ENCODE assay signal across 8 mouse cellular contexts in genomic region chr9:104203851-104204250, GRCm38 (mm10). TPM values are rescaled to one million over a fixed set of nuclear protein-coding genes. Genes with fewer than 3 reads are reported as not detected.
DNase-seq lines count a peak whose midpoint lies in the region; ATAC-seq and TF ChIP-seq lines count a peak whose summit lies in the region.

No protein-coding gene starts in this region.

- no peaks in the 10 kb centered on the region for H3K9me3 ChIP-seq in hindbrain, postnatal 0 days (ENCODE audit: low read length)

- no peaks in the 10 kb centered on the region for H3K4me1 ChIP-seq in cortical plate, adult 2 months (ENCODE audit: control insufficient read depth, insufficient read depth, low read length)
- H3K4me1 ChIP-seq in hindbrain, postnatal 0 days (ENCODE audit: insufficient read depth, low read length): no peaks in the 10 kb centered on the region
- H3K4me1 ChIP-seq in liver, adult 2 months (ENCODE audit: control insufficient read depth, insufficient read depth, low read length): no peaks in the 10 kb centered on the region

- no peaks in the 10 kb centered on the region for H3K27me3 ChIP-seq in hindbrain, postnatal 0 days (ENCODE audit: insufficient read depth, low read length)
- H3K27me3 ChIP-seq in liver, adult 2 months (ENCODE audit: control insufficient read depth, insufficient read depth, low read length): no peaks in the 10 kb centered on the region

- H3K4me2 ChIP-seq in hindbrain, postnatal 0 days (ENCODE audit: low read depth, low read length): no peak overlapping the region

- no peak overlapping the region for H3K9ac ChIP-seq in hindbrain, postnatal 0 days (replicated peaks; ENCODE audit: low read length)
- H3K9ac ChIP-seq in liver, adult 2 months (ENCODE audit: low read depth, low read length): no peak overlapping the region

- 81% methylated on average over 3 of the region's 3 CpGs for WGBS in hindbrain, postnatal 0 days
- 97% methylated on average over 3 of the region's 3 CpGs for WGBS in liver, adult 2 months

- DNase-seq in CD4-positive, CD25-positive, alpha-beta regulatory T cell, adult 2 months (ENCODE audit: low read depth, low spot score): peak; percentile 67
- peak; percentile 20 for DNase-seq in ovary, postnatal 14 days (ENCODE audit: low spot score)
- DNase-seq in ovary, postnatal 10 days (ENCODE audit: low spot score): no peak
- DNase-seq in hindbrain, postnatal 0 days (ENCODE audit: low spot score): peak; percentile 72
- peak; percentile 42 for DNase-seq in liver, adult 2 months (ENCODE audit: extremely low read depth, low read depth, low spot score)
- DNase-seq in right cerebral cortex, adult 2 months (ENCODE audit: low spot score in 2 of 2): peak; percentile 63 to 65

- peak; percentile 58 for TF ChIP-seq CTCF in cortical plate, adult 2 months (IDR thresholded peaks at IDR 0.05; ENCODE audit: extremely low read depth, insufficient read depth, low read length)
- peak; percentile 78 for TF ChIP-seq CTCF in hindbrain, postnatal 0 days (IDR thresholded peaks at IDR 0.05; ENCODE audit: low read depth)
- peak; percentile 58; the same call in 1 of the 2 replicates for TF ChIP-seq CTCF in liver, adult 2 months (IDR thresholded peaks at IDR 0.05; ENCODE audit: low read depth, low read length)

- H3K27ac ChIP-seq in cortical plate, adult 2 months (ENCODE audit: insufficient read depth, low read length): no peak overlapping the region
- H3K27ac ChIP-seq in hindbrain, postnatal 0 days: no peak overlapping the region
- H3K27ac ChIP-seq in liver, adult 2 months (replicated peaks; ENCODE audit: insufficient read depth, low read depth, low read length): no peak overlapping the region

- H3K4me3 ChIP-seq in cortical plate, adult 2 months (ENCODE audit: insufficient read depth, low read length): no peak overlapping the region
- no peak overlapping the region for H3K4me3 ChIP-seq in hindbrain, postnatal 0 days (ENCODE audit: low read length)
- no peak overlapping the region for H3K4me3 ChIP-seq in liver, adult 2 months (ENCODE audit: insufficient read depth, low read depth, low read length)

- TF ChIP-seq POLR2A in cortical plate, adult 2 months (IDR thresholded peaks at IDR 0.05; ENCODE audit: extremely low read depth, insufficient read depth, low read length): no peak
- TF ChIP-seq POLR2A in liver, adult 2 months (IDR thresholded peaks at IDR 0.05; ENCODE audit: extremely low read depth, insufficient read depth, low read length): no peak

- H3K79me2 ChIP-seq in liver, adult 2 months (ENCODE audit: control insufficient read depth, insufficient read depth, low read length): no peaks in the 10 kb centered on the region

- peaks cover 48% of the 10 kb centered on the region for H3K36me3 ChIP-seq in hindbrain, postnatal 0 days (ENCODE audit: insufficient read depth, low read length)
- peaks cover 50% of the 10 kb centered on the region for H3K36me3 ChIP-seq in liver, adult 2 months (ENCODE audit: control insufficient read depth, insufficient read depth, low read length)

- ATAC-seq in CD4-positive, CD25-positive, alpha-beta regulatory T cell, adult 4 months: no peak
- ATAC-seq in hindbrain, postnatal 0 days: no peak

RNA-seq across cellular contexts. Expression of gene Dnajc13, which starts 58.9 kb away (rescaled TPM):
- polyA plus RNA-seq in CD4-positive, CD25-positive, alpha-beta regulatory T cell, adult 4 months (2017; shearing (Covaris generic)): 10 to 100 TPM; 19.1 to 19.8 TPM
- polyA plus RNA-seq in cortical plate, adult 2 months (2012; rRNA removed): 62.9 and 67.2 TPM in 2 replicates
- 44.5 and 53.7 TPM in 2 replicates for total RNA-seq in hindbrain, postnatal 0 days (2014; rRNA removed)
- 14.2 and 15.2 TPM in 2 replicates for polyA plus RNA-seq in hindbrain, postnatal 0 days (2015; fragmentation: Nextera tagmentation; extraction: Ambion mirVana)
- total RNA-seq in liver, adult 2 months (2014; rRNA removed): 25.8 and 27.3 TPM in 2 replicates
- 15.1 and 18.6 TPM in 2 replicates for polyA plus RNA-seq in liver, adult 2 months (2012; rRNA removed)
